8 mouse cellular contexts compared by ENCODE assay signal in genomic region chr12:86879446-86880085, GRCm38 (mm10). TPM values are rescaled to one million over a fixed set of nuclear protein-coding genes. Genes with fewer than 3 reads are reported as not detected.
DNase-seq lines count a peak whose midpoint lies in the region; ATAC-seq lines count a peak whose summit lies in the region.
"Had no signal": no experiment of that assay in that cellular context is flagged by ENCODE, and none has a peak within 500 bp of the region (broad histone marks: within the 10 kb centered on the region; RNA-seq: fewer than 3 reads in every experiment).

No protein-coding gene starts in this region.

- 41% methylated on average over 6 of the region's 6 CpGs for WGBS in limb, embryonic 12.5 days
- WGBS in limb, embryonic 10.5 days: 47% methylated on average over 6 of the region's 6 CpGs
- 53% methylated on average over 6 of the region's 6 CpGs for WGBS in heart, embryonic 15.5 days

- H3K9me3 ChIP-seq in limb, embryonic 12.5 days: no peaks in the 10 kb centered on the region
- no peaks in the 10 kb centered on the region for H3K9me3 ChIP-seq in limb, embryonic 10.5 days (replicated peaks)
- no peaks in the 10 kb centered on the region for H3K9me3 ChIP-seq in heart, embryonic 15.5 days (replicated peaks)

- no peak for DNase-seq in limb, embryonic 10.5 days (ENCODE audit: low spot score)
- DNase-seq in naive thymus-derived CD4-positive, alpha-beta T cell, adult 2 months (ENCODE audit: low read depth): peak; percentile 62
- DNase-seq in left cerebral cortex, postnatal 36 days (ENCODE audit: low spot score in 2 of 2): no peak
- no peak for DNase-seq in adrenal gland, adult 18-20 months (ENCODE audit: low spot score in 2 of 2)

- no peak overlapping the region for H3K9ac ChIP-seq in limb, embryonic 12.5 days (replicated peaks)
- H3K9ac ChIP-seq in heart, embryonic 15.5 days: peak overlapping the region; percentile 12; the same call in 1 of the 2 replicates
- H3K9ac ChIP-seq: liver, embryonic 14.5 days had no signal

- H3K27ac ChIP-seq in limb, embryonic 12.5 days: peak overlapping the region; percentile 32; the same call in 1 of the 2 replicates
- H3K27ac ChIP-seq in limb, embryonic 10.5 days: no peak overlapping the region
- peak overlapping the region; percentile 58 for H3K27ac ChIP-seq in brown adipose tissue, adult 24 weeks (replicated peaks; ENCODE audit: low read depth, low read length)
- peak overlapping the region; percentile 70 for H3K27ac ChIP-seq in heart, embryonic 15.5 days
- H3K27ac ChIP-seq: liver, embryonic 14.5 days had no signal

- no peak for ATAC-seq in limb, embryonic 12.5 days (ENCODE audit: insufficient number of reproducible peaks, insufficient read depth, low FRiP score, low TSS enrichment, low read depth)
- ATAC-seq in heart, embryonic 15.5 days (replicated peaks; ENCODE audit: insufficient number of reproducible peaks, insufficient read depth, low FRiP score, low read depth): no peak

- intact Hi-C loops in left cerebral cortex, postnatal 36 days (cut with DNase I): no loop called here

- H3K4me2 ChIP-seq in limb, embryonic 12.5 days: no peak overlapping the region
- peak overlapping the region; percentile 87; the same call in 1 of the 2 replicates for H3K4me2 ChIP-seq in heart, embryonic 15.5 days

- H3K27me3 ChIP-seq in limb, embryonic 12.5 days: no peaks in the 10 kb centered on the region
- H3K27me3 ChIP-seq in limb, embryonic 10.5 days (ENCODE audit: low read depth, poor library complexity, severe bottlenecking): peaks cover 25% of the 10 kb centered on the region
- H3K27me3 ChIP-seq in heart, embryonic 15.5 days: no peaks in the 10 kb centered on the region

- peaks cover 45% of the 10 kb centered on the region for H3K4me1 ChIP-seq in limb, embryonic 12.5 days (replicated peaks)
- peaks cover 66% of the 10 kb centered on the region for H3K4me1 ChIP-seq in limb, embryonic 10.5 days
- peaks cover 14% of the 10 kb centered on the region for H3K4me1 ChIP-seq in brown adipose tissue, adult 24 weeks (ENCODE audit: control insufficient read depth, insufficient read depth, insufficient read length, low read length)
- H3K4me1 ChIP-seq in heart, embryonic 15.5 days (replicated peaks): peaks cover 33% of the 10 kb centered on the region

- H3K36me3 ChIP-seq in limb, embryonic 12.5 days: peaks cover 5% of the 10 kb centered on the region; the same call in 1 of the 2 replicates
- H3K36me3 ChIP-seq in limb, embryonic 10.5 days: peaks cover 5% of the 10 kb centered on the region; the same call in 1 of the 2 replicates
- 0 out of 2 replicates have a peak, but pooled peaks cover 6% of the 10 kb centered on the region for H3K36me3 ChIP-seq in heart, embryonic 15.5 days

- H3K4me3 ChIP-seq in limb, embryonic 12.5 days (replicated peaks): no peak overlapping the region
- no peak overlapping the region for H3K4me3 ChIP-seq in limb, embryonic 10.5 days
- H3K4me3 ChIP-seq in brown adipose tissue, adult 24 weeks (ENCODE audit: insufficient read depth, low read depth, low read length): no peak overlapping the region
- H3K4me3 ChIP-seq in heart, embryonic 15.5 days: no peak overlapping the region

RNA-seq across cellular contexts. Expression of gene Irf2bpl, which starts 5.0 kb away (rescaled TPM):
- polyA plus RNA-seq in limb, embryonic 12.5 days (2016; fragmentation: Nextera tagmentation; extraction: Ambion mirVana): 55.7 and 57.2 TPM in 2 replicates
- polyA plus RNA-seq in limb, embryonic 10.5 days (2016; fragmentation: Nextera tagmentation; extraction: Ambion mirVana): 11.9 and 22.6 TPM in 2 replicates
- polyA plus RNA-seq in brown adipose tissue, adult 24 weeks (2012; ENCODE audit: insufficient read depth, insufficient read length, missing spikeins): 7.1 and 23.0 TPM in 2 replicates
- 40.1 and 41.7 TPM in 2 replicates for polyA plus RNA-seq in heart, embryonic 15.5 days (2015; fragmentation: Nextera tagmentation; extraction: Ambion mirVana)
- 10 to 100 TPM; 70.7 to 73.6 TPM for total RNA-seq in left cerebral cortex, postnatal 36 days (2021)
- 10 to 100 TPM; 61.0 to 61.4 TPM for total RNA-seq in adrenal gland, adult 18-20 months (2021)
